Mouse (Mus musculus) heart, embryonic 16.5 days (tissue): ENCODE results near the gene Cd37. TPM values are rescaled to one million over a fixed set of nuclear protein-coding genes. Genes with fewer than 3 reads are reported as not detected.

Experiments
- ATAC-seq: fragments of 200-750 bp; cut with Nextera tagmentation; replicated peaks from 2 replicates; pipeline ENCODE4 v1.8.0; 2017; ENCODE audit warnings: moderate number of reproducible peaks; ENCODE audit not compliant: insufficient read depth, low FRiP score; ENCODE audit errors: extremely low read depth
- H3K27ac ChIP-seq: fragments of 300-500 bp; sonication (generic); 2 replicates; pipeline ENCODE4 v1.5.1; 2014; ENCODE audit warnings: mild to moderate bottlenecking, low read length, control low read depth, moderate library complexity
- H3K27me3 ChIP-seq: fragments of 300-500 bp; sonication (generic); 2 replicates; pipeline ENCODE4 v1.6.1; 2014; ENCODE audit warnings: low read length, mixed read lengths; ENCODE audit not compliant: control insufficient read depth, insufficient read depth
- H3K36me3 ChIP-seq: fragments of 300-500 bp; sonication (generic); 2 replicates; pipeline ENCODE4 v1.6.1; 2014; ENCODE audit not compliant: control insufficient read depth, insufficient read depth
- H3K4me1 ChIP-seq: fragments of 300-500 bp; sonication (generic); 2 replicates; pipeline ENCODE4 v1.6.1; 2014; ENCODE audit warnings: low read length, mixed read lengths; ENCODE audit not compliant: control insufficient read depth, insufficient read depth
- H3K4me2 ChIP-seq: fragments of 300-500 bp; sonication (generic); 2 replicates; pipeline ENCODE4 v1.6.1; 2014; ENCODE audit warnings: low read depth, mild to moderate bottlenecking, control low read depth, low read length
- H3K4me3 ChIP-seq: fragments of 300-500 bp; sonication (generic); 2 replicates; pipeline ENCODE4 v1.5.1; 2014; ENCODE audit warnings: mild to moderate bottlenecking, control low read depth, low read length
- H3K9ac ChIP-seq: fragments of 300-500 bp; sonication (generic); 2 replicates; pipeline ENCODE4 v1.6.1; 2014; ENCODE audit warnings: low read length, control low read depth
- H3K9me3 ChIP-seq: fragments of 300-500 bp; sonication (generic); replicated peaks from 2 replicates; pipeline ENCODE4 v1.6.1; 2016; ENCODE audit warnings: low read length; ENCODE audit not compliant: control insufficient read depth
- WGBS: fragments of 180-500 bp; shearing (Covaris S2); extraction: QIAGEN DNeasy Blood & Tissue Kit; methylation state at CpG from one replicate; pipeline ENCODE4 v1.1.7; 2014; 5-methylcytosine and 5-hydroxymethylcytosine counted together
- polyA plus RNA-seq: library from polyadenylated mRNA; unstranded; fragments of >200 nt; fragmentation: Nextera tagmentation; extraction: Ambion mirVana; gene quantifications from 2 replicates; pipeline ENCODE4 v1.2.1, GENCODE M21; 2015

Cd37 gene
- polyA plus RNA-seq, 1 experiment from 2014 or later: 9.2 TPM

DNA sequence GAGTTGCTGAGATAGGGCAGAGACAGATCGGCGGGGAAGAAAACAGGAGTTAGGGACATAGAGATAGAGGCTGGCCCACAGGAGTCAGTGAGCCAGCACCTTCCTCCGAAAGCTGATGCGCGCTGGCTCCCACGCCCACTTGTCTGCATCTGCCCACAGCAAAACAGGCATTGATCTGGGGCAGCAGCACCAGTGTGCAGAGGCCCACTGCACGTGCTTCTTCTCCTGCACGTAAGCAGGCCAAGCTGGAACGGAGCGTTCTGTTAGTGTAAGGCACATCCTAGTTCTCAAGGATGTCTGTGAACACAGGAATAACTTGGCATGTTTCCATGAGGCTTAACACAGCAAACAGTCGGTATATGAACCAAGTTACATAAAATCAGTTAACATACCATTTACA is 40.0 kb downstream of the Cd37 start:
- H3K4me1 ChIP-seq: peaks cover 6% of the 10 kb centered on the region; the same call in 1 of the 2 replicates
- no peak overlapping the region for H3K27ac ChIP-seq
- no peak overlapping the region for H3K4me3 ChIP-seq
- no peak overlapping the region for H3K9ac ChIP-seq
- no peaks in the 10 kb centered on the region for H3K36me3 ChIP-seq
- no peak overlapping the region for H3K4me2 ChIP-seq
- H3K9me3 ChIP-seq: no peaks in the 10 kb centered on the region
- WGBS: 75% methylated on average over 11 of the region's 11 CpGs
- ATAC-seq: no peak
- H3K27me3 ChIP-seq: peaks cover 3% of the 10 kb centered on the region; the same call in 1 of the 2 replicates

DNA sequence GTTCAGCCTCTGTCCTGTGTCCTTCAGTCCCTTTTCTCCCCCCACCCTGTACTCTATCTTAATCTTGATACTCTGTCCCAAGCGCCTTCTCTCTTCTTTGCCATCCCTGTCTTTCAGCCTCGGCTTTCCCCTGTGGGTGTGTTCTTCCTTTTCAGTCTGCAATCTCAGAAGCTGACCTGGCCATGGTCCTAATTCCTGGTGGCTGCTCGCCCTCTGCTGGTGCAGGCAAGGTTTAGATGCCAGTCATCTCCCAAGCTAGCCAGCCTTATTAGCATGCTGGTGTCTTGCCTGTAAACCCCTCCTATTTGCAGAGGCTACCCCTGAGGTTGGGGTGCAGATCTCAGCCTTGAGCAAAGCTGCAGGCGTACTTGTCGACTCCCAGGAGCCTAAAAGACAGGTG is 40.5 kb downstream of the Cd37 start:
- H3K9ac ChIP-seq: no peak overlapping the region
- ATAC-seq: no peak
- no peak overlapping the region for H3K4me3 ChIP-seq
- WGBS: 11% methylated on average over 5 of the region's 5 CpGs
- H3K27me3 ChIP-seq: peaks cover 3% of the 10 kb centered on the region; the same call in 1 of the 2 replicates
- H3K4me2 ChIP-seq: no peak overlapping the region
- no peak overlapping the region for H3K27ac ChIP-seq
- no peaks in the 10 kb centered on the region for H3K9me3 ChIP-seq
- H3K36me3 ChIP-seq: no peaks in the 10 kb centered on the region
- H3K4me1 ChIP-seq: peaks cover 6% of the 10 kb centered on the region; the same call in 1 of the 2 replicates

DNA sequence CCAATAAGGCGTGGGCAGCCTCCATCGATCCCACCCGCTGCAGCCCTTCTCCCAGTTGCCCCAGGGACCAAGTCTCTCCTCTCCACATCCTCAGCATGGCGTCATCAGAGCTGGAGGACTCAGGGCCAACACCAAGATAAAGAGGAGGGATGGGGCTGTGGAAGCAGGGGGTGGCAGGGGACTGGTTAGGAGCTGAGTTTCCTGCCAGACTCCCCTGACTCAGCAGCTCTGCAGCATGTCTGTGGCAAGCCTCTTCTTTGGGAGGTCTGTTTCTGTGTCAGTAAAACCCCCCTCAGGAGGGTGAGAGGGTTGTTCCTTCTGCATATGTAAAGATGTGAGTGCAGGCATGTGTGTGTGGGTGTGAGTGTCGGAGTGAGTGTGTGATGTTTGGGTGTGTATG is 41.9 kb downstream of the Cd37 start:
- Histone ChIP-seq H3K4me1 (peaks cover 6% of the 10 kb centered on the region; the same call in 1 of the 2 replicates), H3K27me3 (peaks cover 3% of the 10 kb centered on the region; the same call in 1 of the 2 replicates), H3K27ac (no peak overlapping the region), H3K9ac (no peak overlapping the region), H3K9me3 (no peaks in the 10 kb centered on the region), H3K4me2 (no peak overlapping the region), H3K4me3 (no peak overlapping the region), H3K36me3 (no peaks in the 10 kb centered on the region)
- 68% methylated on average over 5 of the region's 5 CpGs for WGBS
- no peak for ATAC-seq

DNA sequence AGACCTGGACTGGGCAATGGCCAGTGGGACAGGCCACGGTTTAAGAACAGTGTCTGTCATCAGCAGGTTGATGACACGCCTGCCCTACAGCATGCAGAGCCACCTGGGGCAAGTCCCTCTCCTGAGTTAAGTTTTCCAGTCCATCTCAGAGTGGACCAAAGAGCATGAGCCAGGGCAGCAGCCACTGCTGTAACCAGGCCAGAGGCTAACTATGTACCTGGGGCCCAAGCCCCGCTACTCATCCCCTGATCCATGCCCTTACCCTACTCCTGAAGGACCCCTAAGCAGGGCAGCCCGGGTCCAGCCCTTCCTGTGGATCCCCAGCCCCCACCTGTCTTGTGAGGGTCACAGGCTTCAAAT is 42.8 kb downstream of the Cd37 start:
- 68% methylated on average over 4 of the region's 4 CpGs for WGBS
- Histone ChIP-seq H3K9ac (no peak overlapping the region), H3K36me3 (no peaks in the 10 kb centered on the region), H3K27ac (no peak overlapping the region), H3K27me3 (peaks cover 3% of the 10 kb centered on the region; the same call in 1 of the 2 replicates), H3K4me1 (peaks cover 10% of the 10 kb centered on the region; the same call in 1 of the 2 replicates), H3K4me3 (no peak overlapping the region), H3K4me2 (no peak overlapping the region), H3K9me3 (no peaks in the 10 kb centered on the region)
- ATAC-seq: no peak

DNA sequence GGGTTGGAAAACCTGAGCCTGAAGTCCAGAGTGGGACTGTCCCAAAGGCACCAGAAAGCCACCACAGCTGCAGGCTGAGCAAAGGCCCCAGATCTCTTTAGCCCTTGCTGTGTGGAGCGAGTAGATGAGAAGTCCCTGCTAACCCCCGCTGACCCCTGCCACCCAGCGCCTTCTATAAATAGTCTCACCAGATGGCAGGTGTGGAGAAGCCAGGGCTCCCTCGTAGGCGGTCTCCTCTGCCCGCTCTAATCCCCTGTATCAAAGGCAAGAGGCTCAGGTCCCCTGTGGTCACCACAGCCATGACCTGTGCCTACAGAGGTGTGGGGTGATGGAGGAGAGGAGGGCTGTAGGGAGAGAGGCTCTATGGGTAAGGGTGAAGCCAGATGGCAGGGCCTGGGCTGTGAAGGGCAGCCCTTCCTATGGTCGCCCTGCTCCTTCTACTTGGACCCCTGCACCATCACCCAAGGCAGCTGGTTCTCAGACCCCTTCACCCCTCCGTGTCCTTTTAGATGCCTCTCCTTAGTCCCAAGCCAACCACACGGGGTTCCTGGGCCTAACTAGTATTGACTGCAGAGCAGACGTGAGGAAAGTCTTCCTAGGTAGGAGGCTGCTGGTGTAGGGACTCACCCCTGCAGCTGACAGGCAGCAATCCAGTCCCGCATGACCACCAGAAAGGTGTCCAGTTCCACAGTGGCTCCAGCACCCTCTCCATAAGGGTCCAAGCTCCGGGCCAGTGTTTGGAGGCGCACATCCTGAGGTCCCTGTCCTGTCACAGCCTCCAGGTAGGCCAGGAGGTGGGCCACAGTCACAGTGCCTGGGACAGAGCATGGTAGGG is 43.4 kb downstream of the Cd37 start:
- Histone ChIP-seq H3K9me3 (no peaks in the 10 kb centered on the region), H3K9ac (no peak overlapping the region), H3K27me3 (peaks cover 3% of the 10 kb centered on the region; the same call in 1 of the 2 replicates), H3K4me3 (no peak overlapping the region), H3K4me2 (no peak overlapping the region), H3K4me1 (peaks cover 10% of the 10 kb centered on the region; the same call in 1 of the 2 replicates), H3K27ac (no peak overlapping the region), H3K36me3 (no peaks in the 10 kb centered on the region)
- 56% methylated on average over 13 of the region's 13 CpGs for WGBS
- no peak for ATAC-seq

DNA sequence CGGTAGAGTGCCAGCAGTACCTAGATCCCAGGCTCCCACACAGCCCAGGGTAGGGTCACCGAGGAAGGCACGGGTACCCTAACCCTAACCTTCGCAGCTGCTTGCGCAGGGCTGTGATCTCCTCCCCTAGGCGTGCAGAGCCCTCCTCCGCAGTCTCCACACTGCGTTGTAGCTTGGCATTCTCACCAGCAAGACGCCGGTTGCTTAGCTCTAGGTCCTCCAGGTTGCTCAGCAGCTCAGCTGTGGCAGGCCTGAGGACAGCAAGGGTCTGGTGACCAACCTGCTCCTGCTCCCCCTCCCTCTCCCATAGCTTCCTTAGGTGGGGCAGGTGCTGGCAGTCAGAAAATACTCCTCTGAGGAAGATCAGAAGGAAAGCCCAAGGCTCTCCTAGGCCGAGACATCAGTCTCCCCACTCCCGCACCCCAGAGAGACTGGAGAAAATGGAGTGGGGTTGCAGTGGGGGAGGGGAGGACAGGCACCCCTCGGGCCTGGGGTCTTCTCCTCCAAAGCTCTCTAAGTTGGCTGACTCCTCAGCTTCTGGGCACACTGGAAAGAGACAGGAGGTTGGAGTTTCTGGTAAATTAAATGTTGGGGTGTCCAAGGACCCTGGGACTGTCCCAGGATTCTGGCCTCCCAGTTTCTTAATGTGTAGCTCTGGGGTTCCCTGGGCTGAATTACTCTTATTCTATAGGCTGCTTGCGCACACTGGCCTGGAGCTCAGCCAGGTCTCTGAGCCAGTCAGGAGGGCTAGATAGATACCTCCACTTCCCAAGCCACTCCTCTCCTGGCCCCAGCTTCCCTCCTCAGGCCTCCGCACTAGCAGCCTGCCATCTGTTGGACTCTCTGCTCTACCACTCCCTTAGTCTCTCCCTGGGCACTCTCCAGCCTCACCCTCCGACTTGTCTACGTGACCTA is 44.8 kb downstream of the Cd37 start:
- Histone ChIP-seq H3K27me3 (peaks cover 3% of the 10 kb centered on the region), H3K36me3 (no peaks in the 10 kb centered on the region), H3K4me3 (no peak overlapping the region), H3K9me3 (no peaks in the 10 kb centered on the region), H3K27ac (no peak overlapping the region), H3K9ac (no peak overlapping the region), H3K4me1 (peaks cover 10% of the 10 kb centered on the region; the same call in 1 of the 2 replicates), H3K4me2 (no peak overlapping the region)
- no peak for ATAC-seq
- 73% methylated on average over 17 of the region's 17 CpGs for WGBS

DNA sequence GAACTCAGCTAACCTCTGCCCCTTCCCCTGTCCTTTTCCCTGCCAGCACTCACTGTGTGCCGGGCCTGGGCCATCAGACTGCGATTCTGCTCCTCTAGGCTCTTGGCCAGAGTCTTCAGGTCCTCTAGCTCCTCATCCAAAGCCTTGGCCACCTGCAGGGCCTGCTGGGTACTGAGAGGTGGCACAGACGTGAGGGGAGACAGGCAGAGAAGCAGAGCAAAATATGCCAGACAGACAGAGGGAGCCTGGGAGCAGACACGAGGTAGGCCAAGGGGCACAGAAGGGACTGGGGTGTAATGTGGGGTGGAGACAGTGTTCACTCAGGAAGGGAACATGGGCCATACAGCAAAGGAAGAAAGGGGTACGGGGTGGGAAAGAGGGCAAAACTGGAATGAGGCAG is 45.5 kb downstream of the Cd37 start:
- WGBS: 52% methylated on average over 5 of the region's 5 CpGs
- H3K4me2 ChIP-seq: no peak overlapping the region
- peaks cover 10% of the 10 kb centered on the region; the same call in 1 of the 2 replicates for H3K4me1 ChIP-seq
- no peak for ATAC-seq
- no peak overlapping the region for H3K27ac ChIP-seq
- H3K36me3 ChIP-seq: no peaks in the 10 kb centered on the region
- H3K27me3 ChIP-seq: peaks cover 9% of the 10 kb centered on the region
- no peaks in the 10 kb centered on the region for H3K9me3 ChIP-seq
- H3K9ac ChIP-seq: no peak overlapping the region
- H3K4me3 ChIP-seq: no peak overlapping the region

DNA sequence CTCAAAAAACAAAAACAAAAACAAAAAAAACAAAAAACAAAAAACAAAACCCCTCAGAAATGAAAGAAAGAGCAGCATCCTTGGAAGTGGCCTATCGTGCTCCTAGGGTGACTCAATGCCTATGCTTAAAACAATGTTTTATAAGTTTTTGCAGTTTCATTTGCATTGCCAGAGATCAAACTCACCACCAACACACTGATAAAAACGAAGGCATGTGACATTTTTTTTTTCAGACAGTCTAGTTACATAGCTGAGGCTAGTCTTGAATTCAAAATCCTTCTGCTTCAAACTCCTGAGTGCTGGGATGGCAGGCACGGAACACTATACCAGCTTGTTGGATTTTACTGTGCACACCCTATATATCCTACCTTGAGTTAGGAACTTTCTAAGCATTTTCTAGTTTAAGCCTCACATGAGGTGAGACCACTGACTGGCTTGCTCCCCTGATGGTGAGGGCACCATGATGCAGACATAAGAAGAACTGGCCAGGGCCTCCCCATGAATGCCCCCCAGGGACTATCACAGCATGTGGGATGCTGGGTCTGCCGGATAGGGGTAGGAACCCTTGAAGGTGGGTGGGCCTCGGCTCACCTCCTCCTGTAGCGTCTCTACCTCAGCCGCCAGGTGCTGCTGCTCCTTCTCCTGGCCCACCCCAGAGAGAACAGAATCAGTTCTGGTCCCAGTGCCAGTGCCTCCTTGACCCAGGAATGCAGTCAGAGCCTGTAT is 46.2 kb downstream of the Cd37 start:
- no peak for ATAC-seq
- peaks cover 10% of the 10 kb centered on the region; the same call in 1 of the 2 replicates for H3K4me1 ChIP-seq
- H3K9ac ChIP-seq: no peak overlapping the region
- H3K36me3 ChIP-seq: no peaks in the 10 kb centered on the region
- 83% methylated on average over 7 of the region's 7 CpGs for WGBS
- H3K9me3 ChIP-seq: no peaks in the 10 kb centered on the region
- no peak overlapping the region for H3K4me2 ChIP-seq
- H3K4me3 ChIP-seq: no peak overlapping the region
- peaks cover 11% of the 10 kb centered on the region for H3K27me3 ChIP-seq
- no peak overlapping the region for H3K27ac ChIP-seq
